Mouse (Mus musculus): ENCODE results near the gene Metap2.

DNA sequence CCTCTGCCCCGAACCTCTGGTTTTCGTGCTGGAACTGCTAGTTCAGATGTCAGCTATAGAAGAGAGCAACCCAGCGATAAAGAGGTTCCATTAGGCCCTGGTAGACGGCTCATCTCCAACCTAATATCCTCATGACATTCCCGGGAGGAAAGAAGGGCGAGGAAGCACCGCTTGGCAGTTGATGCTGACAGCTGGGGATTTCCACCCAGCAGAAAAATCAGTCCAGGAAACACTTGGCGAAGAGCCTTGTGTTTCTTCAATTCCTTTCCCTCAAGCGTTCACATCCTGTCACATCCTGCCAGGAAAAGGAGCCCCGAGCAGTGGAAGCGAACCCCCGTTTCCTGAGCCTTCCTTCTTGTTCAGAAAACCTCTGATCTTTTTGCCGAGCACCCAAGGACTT is 22.3 kb upstream of the Metap2 start:
- TF ChIP-seq HCFC1 (IDR thresholded peaks at IDR 0.05; ENCODE audit: borderline replicate concordance, insufficient read depth, low read length) (no peak), CHD2 (IDR thresholded peaks at IDR 0.05; ENCODE audit: low read depth, low read length) (no peak), ZC3H11A (IDR thresholded peaks at IDR 0.05; ENCODE audit: borderline replicate concordance, low read depth, low read length) (no peak), ZNF384 (IDR thresholded peaks at IDR 0.05; ENCODE audit: low read depth, low read length) (no peak), MAFK (IDR thresholded peaks at IDR 0.05; ENCODE audit: insufficient read depth, low read depth, low read length) (no peak)

Data from ES-E14 (cell line).